49 mouse cellular contexts compared by ENCODE assay signal in the genomic region with DNA sequence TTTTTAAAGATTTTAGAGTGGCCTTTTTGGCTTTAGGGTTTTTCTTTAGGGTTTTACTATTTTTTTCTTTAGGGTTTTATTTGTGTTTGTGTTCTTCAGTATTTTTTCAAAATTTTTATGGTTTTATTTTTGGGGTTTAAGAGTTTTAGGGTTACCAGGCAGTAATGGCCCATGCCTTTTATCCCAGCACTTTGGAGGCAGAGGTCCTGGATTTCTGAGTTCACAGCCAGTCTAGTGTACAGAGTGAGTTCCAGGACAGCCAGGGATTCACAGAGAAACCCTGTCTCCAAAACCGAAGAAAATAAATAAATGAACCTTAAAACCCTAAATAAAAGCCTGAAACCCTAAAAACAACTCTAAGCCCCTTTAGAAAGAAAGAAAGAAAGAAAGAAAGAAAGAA. TPM values are rescaled to one million over a fixed set of nuclear protein-coding genes. Genes with fewer than 3 reads are reported as not detected.
"Had no signal": no experiment of that assay in that cellular context is flagged by ENCODE, and none has a peak within 500 bp of the region (broad histone marks: within the 10 kb centered on the region; RNA-seq: fewer than 3 reads in every experiment).

No protein-coding gene starts in this region.

- H3K9me3 ChIP-seq: heart, embryonic 13.5 days; heart, embryonic 15.5 days; hindbrain, embryonic 10.5 days; hindbrain, embryonic 12.5 days; hindbrain, embryonic 15.5 days; intestine, embryonic 15.5 days; kidney, embryonic 15.5 days had no signal

- H3K4me1 ChIP-seq: heart, embryonic 12.5 days; heart, embryonic 13.5 days; heart, embryonic 15.5 days; hindbrain, embryonic 10.5 days; hindbrain, embryonic 12.5 days; hindbrain, embryonic 13.5 days; hindbrain, embryonic 15.5 days; intestine, embryonic 15.5 days; kidney, embryonic 15.5 days had no signal

- H3K36me3 ChIP-seq: heart, embryonic 12.5 days; heart, embryonic 13.5 days; heart, embryonic 15.5 days; hindbrain, embryonic 10.5 days; hindbrain, embryonic 12.5 days; hindbrain, embryonic 13.5 days; hindbrain, embryonic 15.5 days; intestine, embryonic 15.5 days; kidney, embryonic 15.5 days had no signal

- H3K27ac ChIP-seq: heart, embryonic 13.5 days; heart, embryonic 15.5 days; hindbrain, embryonic 10.5 days; hindbrain, embryonic 12.5 days; hindbrain, embryonic 13.5 days; hindbrain, embryonic 14.5 days; hindbrain, embryonic 15.5 days; hindbrain, postnatal 0 days; intestine, embryonic 15.5 days; kidney, embryonic 15.5 days; kidney, postnatal 0 days; layer of hippocampus, adult 2 months; left cerebral cortex, adult 2 months had no signal

- H3K27me3 ChIP-seq: heart, embryonic 12.5 days; heart, embryonic 13.5 days; heart, embryonic 15.5 days; hindbrain, embryonic 12.5 days; hindbrain, embryonic 13.5 days; hindbrain, embryonic 15.5 days; intestine, embryonic 15.5 days; kidney, embryonic 15.5 days had no signal

- H3K4me3 ChIP-seq: heart, embryonic 12.5 days; heart, embryonic 13.5 days; heart, embryonic 15.5 days; hindbrain, embryonic 10.5 days; hindbrain, embryonic 12.5 days; hindbrain, embryonic 13.5 days; hindbrain, embryonic 15.5 days; intestine, embryonic 15.5 days; kidney, embryonic 15.5 days; layer of hippocampus, adult 2 months; left cerebral cortex, adult 2 months had no signal

- DNase-seq: heart, postnatal 14 days; heart, postnatal 36 days; heart, postnatal 4 days; kidney, adult 11 months; kidney, adult 2 months; kidney, adult 8-10 months; kidney, adult 9 months; kidney, postnatal 10 days; kidney, postnatal 14 days; kidney, postnatal 25 days; kidney, postnatal 36 days; kidney, postnatal 4 days; layer of hippocampus, adult 9-11 months; layer of hippocampus, postnatal 36 days had no signal

RNA-seq across cellular contexts. Expression of a gene that starts 34.5 kb away (rescaled TPM):
- total RNA-seq: heart, postnatal 14 days; heart, postnatal 25 days; heart, postnatal 36 days; heart, postnatal 4 days; hematopoietic stem cell, adult 5-6 weeks; hindbrain, postnatal 0 days; layer of hippocampus, adult 18-20 months; layer of hippocampus, adult 2 months; layer of hippocampus, adult 8-10 months; layer of hippocampus, postnatal 10 days; layer of hippocampus, postnatal 14 days; layer of hippocampus, postnatal 25 days; layer of hippocampus, postnatal 36 days; left cerebral cortex, adult 18-20 months; left cerebral cortex, adult 2 months; left cerebral cortex, adult 8-10 months had no signal
- polyA plus RNA-seq: heart, embryonic 11.5 days; heart, embryonic 12.5 days; heart, embryonic 13.5 days; heart, embryonic 14.5 days; heart, embryonic 15.5 days; heart, embryonic 16.5 days; heart, postnatal 0 days; hindbrain, embryonic 10.5 days; hindbrain, embryonic 11.5 days; hindbrain, embryonic 12.5 days; hindbrain, embryonic 13.5 days; hindbrain, embryonic 14.5 days; hindbrain, embryonic 15.5 days; hindbrain, embryonic 16.5 days; hindbrain, postnatal 0 days; intestine, embryonic 14.5 days; intestine, embryonic 15.5 days; intestine, embryonic 16.5 days; intestine, postnatal 0 days; kidney, adult 2 months; kidney, embryonic 14.5 days; kidney, embryonic 15.5 days; kidney, embryonic 16.5 days; kidney, postnatal 0 days; large intestine, adult 2 months had no signal
